Mouse (Mus musculus) granulocyte monocyte progenitor cell, adult 5-6 weeks (primary cell): ENCODE data around the gene Samd9l. TPM values are rescaled to one million over a fixed set of nuclear protein-coding genes. Genes with fewer than 3 reads are reported as not detected.
A peak's percentile ranks its signal among the peaks of the same experiment; 100 is the strongest.
"Not testable (repeated sequence)": the region's sequence is repeated elsewhere in the genome, so short reads cannot be mapped to it uniquely, and the experiment has no call there.

ENCODE experiments used
- ATAC-seq: replicated peaks from 2 replicates; pipeline ENCODE4 v1.8.0; 2016; ENCODE audit warnings: mild to moderate bottlenecking, moderate TSS enrichment, inconsistent platforms; ENCODE audit not compliant: poor library complexity, severe bottlenecking
- total RNA-seq, 2 experiments: library from RNA; stranded (forward) in 1 of 2; stranded (reverse) in 1 of 2; fragments of 200-712, 200-1000 nt in 1 of 2; fragments of >200 nt in 1 of 2; fragmentation: Nextera tagmentation in 1 of 2; gene quantifications; 2 replicates each; pipeline ENCODE4 v1.2.3; 2014 to 2017

The Samd9l gene
- total RNA-seq, 2 experiments from 2014 or later: 3.2 to 12.8 TPM

DNA sequence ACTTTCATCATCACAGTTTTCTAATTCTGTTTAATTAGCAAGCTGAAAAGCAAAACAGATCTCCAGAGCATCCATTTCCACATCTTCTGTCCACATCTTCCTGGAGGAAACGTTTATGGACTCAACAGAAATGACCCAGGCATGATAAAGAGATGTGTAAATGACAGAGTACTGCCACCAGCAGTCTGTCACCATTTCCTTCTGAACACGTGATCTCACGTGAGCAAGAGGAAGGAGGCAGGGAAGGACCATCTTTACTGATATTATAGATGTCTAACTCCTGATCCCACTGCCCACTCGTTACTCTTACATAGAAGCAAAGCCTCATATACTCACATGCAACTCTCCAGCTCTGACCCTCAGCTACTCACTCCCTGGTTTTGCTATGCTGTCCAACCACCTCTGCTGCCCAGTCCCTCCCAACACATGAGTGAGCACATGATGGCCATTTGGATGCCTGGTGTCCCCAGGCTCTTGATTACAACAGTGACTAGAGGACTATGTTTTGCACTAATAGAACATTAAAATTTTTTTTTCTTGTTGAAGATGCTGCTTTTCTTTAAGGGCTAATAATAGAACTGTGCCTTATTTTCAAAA lies 54.2 kb downstream of the Samd9l start:
- ATAC-seq: peak; percentile 69

DNA sequence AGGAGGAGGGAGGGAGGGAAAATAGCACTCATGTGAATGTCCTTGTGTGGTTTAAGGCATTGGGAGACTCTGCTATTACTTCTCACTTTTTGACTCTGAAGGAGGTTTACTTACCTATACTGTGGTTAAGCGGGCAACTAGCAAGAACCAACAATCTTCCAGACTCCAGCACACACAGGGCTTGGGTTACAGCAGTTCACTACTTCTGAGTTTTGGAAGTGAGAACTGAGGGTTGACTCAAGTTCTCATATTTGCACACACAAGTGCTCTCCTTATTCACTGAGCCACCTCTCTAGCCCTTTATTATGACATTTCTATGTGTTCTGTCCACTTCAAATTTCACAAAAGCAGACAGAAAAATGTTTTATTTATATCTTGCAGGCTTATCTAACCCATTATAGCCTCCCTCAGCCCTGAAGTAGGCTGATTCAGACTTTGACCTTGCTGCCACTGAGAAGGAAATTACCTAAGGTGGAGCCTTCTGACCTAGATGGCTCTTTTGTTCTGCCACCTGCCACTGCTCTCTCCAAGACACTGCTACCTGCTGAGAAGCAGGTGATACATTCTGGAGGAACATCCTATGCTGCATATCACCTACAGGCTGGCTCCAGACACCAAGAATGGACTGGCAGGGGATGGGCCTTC lies 55.6 kb downstream of the Samd9l start:
- ATAC-seq: not testable (repeated sequence)

DNA sequence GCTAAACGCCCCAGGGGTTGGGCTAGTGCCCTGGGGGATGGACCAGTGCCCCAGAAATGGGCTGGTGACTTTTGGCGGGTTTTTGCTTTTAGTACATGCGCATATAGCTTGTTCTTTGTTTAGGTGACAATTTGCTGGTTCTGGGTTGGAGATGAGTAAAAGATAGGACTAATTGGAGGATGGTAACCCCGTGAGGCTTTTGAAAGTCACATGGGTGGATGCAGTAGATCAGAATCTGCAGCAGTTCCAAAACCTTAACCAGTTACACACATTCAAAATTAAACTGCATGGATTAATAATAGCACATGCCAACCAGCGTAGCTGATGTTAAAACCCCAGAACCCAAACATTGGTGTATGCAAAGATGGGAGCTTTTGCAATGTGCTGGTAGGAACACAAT lies 57.9 kb downstream of the Samd9l start:
- ATAC-seq: no peak

DNA sequence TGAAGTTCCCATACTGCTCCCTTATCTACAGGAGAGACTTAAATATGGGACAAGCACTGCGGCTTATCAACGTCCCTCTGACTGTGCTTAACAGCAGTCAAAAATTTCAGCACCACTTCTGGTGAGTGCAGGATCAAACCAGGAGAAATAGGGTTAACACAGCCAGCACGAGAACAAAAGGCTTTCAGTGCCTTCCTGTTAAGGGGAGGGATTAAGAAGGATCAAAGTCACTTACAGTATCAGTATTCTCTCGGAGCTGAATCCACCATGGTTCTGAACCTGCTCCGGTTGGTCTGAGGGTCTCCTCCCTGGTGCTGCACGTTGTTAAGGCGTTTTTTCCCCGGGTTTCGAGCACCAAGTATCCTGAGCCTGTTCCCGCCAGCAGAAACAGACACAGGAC lies 58.4 kb downstream of the Samd9l start:
- not testable (repeated sequence) for ATAC-seq

DNA sequence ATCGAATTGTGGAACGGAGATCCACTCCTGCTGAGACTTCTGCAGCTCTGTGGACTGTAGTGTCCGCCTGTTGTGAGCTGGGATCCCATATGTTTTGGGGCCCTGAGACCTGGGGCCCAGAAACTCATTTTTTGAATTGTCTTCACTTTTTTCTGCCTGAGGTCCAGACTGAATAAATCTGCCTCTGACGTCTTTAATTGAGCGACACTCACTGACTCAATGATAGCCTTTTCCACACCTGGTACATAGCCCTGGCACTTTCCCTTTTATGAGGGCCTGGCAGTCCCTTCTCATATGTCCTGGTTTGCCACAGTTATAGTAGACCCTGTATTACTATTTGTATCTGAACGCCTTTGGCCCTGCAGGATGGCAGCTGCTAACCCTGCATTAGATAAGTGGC lies 60.2 kb downstream of the Samd9l start:
- ATAC-seq: not testable (repeated sequence)

Other genes starting within 250 kb of the Samd9l start
- not detected in 2 replicates for gene Hepacam2, start 98.7 kb upstream of the Samd9l start, total RNA-seq (2014; fragmentation: Nextera tagmentation)
- gene Hepacam2, start 98.7 kb upstream of the Samd9l start, total RNA-seq (2017): 0.39 TPM in 1 of 2 replicates, not detected in the other
- 29.3 and 37.3 TPM in 2 replicates for gene Vps50, start 98.8 kb upstream of the Samd9l start, total RNA-seq (2014; fragmentation: Nextera tagmentation)
- gene Vps50, start 98.8 kb upstream of the Samd9l start, total RNA-seq (2017): 43.4 and 51.6 TPM in 2 replicates